Mouse (Mus musculus): Measurements from ENCODE around the gene 6430531B16Rik. TPM values are rescaled to one million over a fixed set of nuclear protein-coding genes. Genes with fewer than 3 reads are reported as not detected.
A peak's percentile ranks its signal among the peaks of the same experiment; 100 is the strongest.

The 6430531B16Rik gene
- polyA plus RNA-seq, 1 experiment from 2014 or later: 1.4 TPM

GRCm38 (mm10) chr7:139963814-139964213 is 14.7 kb downstream of the 6430531B16Rik start:
- Histone ChIP-seq H3K27me3 (ENCODE audit: control insufficient read depth, insufficient read depth, low read length) (no peaks in the 10 kb centered on the region), H3K4me3 (ENCODE audit: low read depth, low read length) (no peak overlapping the region), H3K27ac (ENCODE audit: low read depth, low read length) (no peak overlapping the region), H3K9me3 (ENCODE audit: control insufficient read depth, low read length) (no peaks in the 10 kb centered on the region), H3K4me2 (ENCODE audit: low read depth, low read length) (no peak overlapping the region), H3K9ac (replicated peaks; ENCODE audit: low read depth, low read length) (no peak overlapping the region), H3K36me3 (ENCODE audit: control insufficient read depth, insufficient read depth, low read length) (no peaks in the 10 kb centered on the region), H3K4me1 (ENCODE audit: control insufficient read depth, insufficient read depth, low read length) (no peaks in the 10 kb centered on the region)
- 60% methylated on average over 4 of the region's 4 CpGs for WGBS
- no peak for ATAC-seq (ENCODE audit: low read depth)

- H3K27me3 ChIP-seq (ENCODE audit: control insufficient read depth, insufficient read depth, low read length): no peaks in the 10 kb centered on the region
- H3K27ac ChIP-seq (ENCODE audit: low read depth, low read length): no peak overlapping the region
- no peak overlapping the region for H3K4me2 ChIP-seq (ENCODE audit: low read depth, low read length)
- H3K9me3 ChIP-seq (ENCODE audit: control insufficient read depth, low read length): no peaks in the 10 kb centered on the region
- H3K4me1 ChIP-seq (ENCODE audit: control insufficient read depth, insufficient read depth, low read length): no peaks in the 10 kb centered on the region
- 86% methylated on average over 10 of the region's 10 CpGs for WGBS
- no peak overlapping the region for H3K4me3 ChIP-seq (ENCODE audit: low read depth, low read length)
- no peak for ATAC-seq (ENCODE audit: low read depth)
- no peak overlapping the region for H3K9ac ChIP-seq (replicated peaks; ENCODE audit: low read depth, low read length)
- no peaks in the 10 kb centered on the region for H3K36me3 ChIP-seq (ENCODE audit: control insufficient read depth, insufficient read depth, low read length)
These were observed 17.4 kb downstream of the 6430531B16Rik start for GRCm38 (mm10) chr7:139961141-139961540.

DNA sequence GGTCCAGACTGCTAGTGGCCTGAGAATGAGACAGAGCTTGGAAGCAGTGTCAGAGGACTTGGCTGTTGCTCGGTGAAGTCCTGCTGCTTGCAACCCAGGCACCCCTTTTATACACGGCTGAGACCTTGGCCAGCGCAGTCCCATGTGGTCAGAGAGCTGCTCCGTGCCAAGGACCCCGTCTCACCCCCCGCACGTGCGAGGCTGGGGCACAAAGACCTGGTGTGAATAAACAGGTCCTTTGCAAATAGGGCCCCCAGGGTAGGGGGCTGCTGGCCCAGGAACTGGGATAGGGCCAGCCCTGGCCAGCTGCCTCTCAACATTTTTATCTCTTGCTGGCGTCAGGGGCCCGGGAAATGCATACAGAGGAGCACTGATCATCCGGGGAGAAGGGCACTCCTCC is 20.6 kb downstream of the 6430531B16Rik start:
- Histone ChIP-seq H3K36me3 (ENCODE audit: control insufficient read depth, insufficient read depth, low read length) (no peaks in the 10 kb centered on the region), H3K9ac (replicated peaks; ENCODE audit: low read depth, low read length) (no peak overlapping the region), H3K27me3 (ENCODE audit: control insufficient read depth, insufficient read depth, low read length) (no peaks in the 10 kb centered on the region), H3K27ac (ENCODE audit: low read depth, low read length) (no peak overlapping the region; the same call in 1 of the 2 replicates), H3K4me2 (ENCODE audit: low read depth, low read length) (no peak overlapping the region), H3K4me3 (ENCODE audit: low read depth, low read length) (no peak overlapping the region), H3K4me1 (ENCODE audit: control insufficient read depth, insufficient read depth, low read length) (no peaks in the 10 kb centered on the region), H3K9me3 (ENCODE audit: control insufficient read depth, low read length) (no peaks in the 10 kb centered on the region)
- ATAC-seq (ENCODE audit: low read depth): peak; percentile 49; the same call in 1 of the 2 replicates
- WGBS: 27% methylated on average over 11 of the region's 11 CpGs

GRCm38 (mm10) chr7:139957437-139957836 is 21.1 kb downstream of the 6430531B16Rik start:
- no peak for ATAC-seq (ENCODE audit: low read depth)
- Histone ChIP-seq H3K4me3 (ENCODE audit: low read depth, low read length) (no peak overlapping the region), H3K27me3 (ENCODE audit: control insufficient read depth, insufficient read depth, low read length) (no peaks in the 10 kb centered on the region), H3K4me1 (ENCODE audit: control insufficient read depth, insufficient read depth, low read length) (no peaks in the 10 kb centered on the region), H3K4me2 (ENCODE audit: low read depth, low read length) (no peak overlapping the region), H3K9ac (replicated peaks; ENCODE audit: low read depth, low read length) (no peak overlapping the region), H3K36me3 (ENCODE audit: control insufficient read depth, insufficient read depth, low read length) (no peaks in the 10 kb centered on the region), H3K27ac (ENCODE audit: low read depth, low read length) (no peak overlapping the region; the same call in 1 of the 2 replicates), H3K9me3 (ENCODE audit: control insufficient read depth, low read length) (no peaks in the 10 kb centered on the region)
- WGBS: 57% methylated on average over 11 of the region's 11 CpGs

- Histone ChIP-seq H3K4me2 (ENCODE audit: low read depth, low read length) (no peak overlapping the region), H3K27ac (ENCODE audit: low read depth, low read length) (no peak overlapping the region), H3K36me3 (ENCODE audit: control insufficient read depth, insufficient read depth, low read length) (no peaks in the 10 kb centered on the region), H3K9me3 (ENCODE audit: control insufficient read depth, low read length) (no peaks in the 10 kb centered on the region), H3K4me1 (ENCODE audit: control insufficient read depth, insufficient read depth, low read length) (no peaks in the 10 kb centered on the region), H3K27me3 (ENCODE audit: control insufficient read depth, insufficient read depth, low read length) (no peaks in the 10 kb centered on the region), H3K9ac (replicated peaks; ENCODE audit: low read depth, low read length) (no peak overlapping the region), H3K4me3 (ENCODE audit: low read depth, low read length) (no peak overlapping the region)
- no peak for ATAC-seq (ENCODE audit: low read depth)
- WGBS: 84% methylated on average over 3 of the region's 3 CpGs
These were observed 21.9 kb downstream of the 6430531B16Rik start for GRCm38 (mm10) chr7:139956658-139957057.

- no peak overlapping the region for H3K4me2 ChIP-seq (ENCODE audit: low read depth, low read length)
- H3K27ac ChIP-seq (ENCODE audit: low read depth, low read length): no peak overlapping the region
- H3K9ac ChIP-seq (replicated peaks; ENCODE audit: low read depth, low read length): no peak overlapping the region
- no peaks in the 10 kb centered on the region for H3K36me3 ChIP-seq (ENCODE audit: control insufficient read depth, insufficient read depth, low read length)
- no peaks in the 10 kb centered on the region for H3K9me3 ChIP-seq (ENCODE audit: control insufficient read depth, low read length)
- H3K4me3 ChIP-seq (ENCODE audit: low read depth, low read length): no peak overlapping the region
- no peaks in the 10 kb centered on the region for H3K27me3 ChIP-seq (ENCODE audit: control insufficient read depth, insufficient read depth, low read length)
- no peaks in the 10 kb centered on the region for H3K4me1 ChIP-seq (ENCODE audit: control insufficient read depth, insufficient read depth, low read length)
- 83% methylated on average over 4 of the region's 4 CpGs for WGBS
- ATAC-seq (ENCODE audit: low read depth): no peak
These were observed 23.1 kb downstream of the 6430531B16Rik start for GRCm38 (mm10) chr7:139955505-139955904.

DNA sequence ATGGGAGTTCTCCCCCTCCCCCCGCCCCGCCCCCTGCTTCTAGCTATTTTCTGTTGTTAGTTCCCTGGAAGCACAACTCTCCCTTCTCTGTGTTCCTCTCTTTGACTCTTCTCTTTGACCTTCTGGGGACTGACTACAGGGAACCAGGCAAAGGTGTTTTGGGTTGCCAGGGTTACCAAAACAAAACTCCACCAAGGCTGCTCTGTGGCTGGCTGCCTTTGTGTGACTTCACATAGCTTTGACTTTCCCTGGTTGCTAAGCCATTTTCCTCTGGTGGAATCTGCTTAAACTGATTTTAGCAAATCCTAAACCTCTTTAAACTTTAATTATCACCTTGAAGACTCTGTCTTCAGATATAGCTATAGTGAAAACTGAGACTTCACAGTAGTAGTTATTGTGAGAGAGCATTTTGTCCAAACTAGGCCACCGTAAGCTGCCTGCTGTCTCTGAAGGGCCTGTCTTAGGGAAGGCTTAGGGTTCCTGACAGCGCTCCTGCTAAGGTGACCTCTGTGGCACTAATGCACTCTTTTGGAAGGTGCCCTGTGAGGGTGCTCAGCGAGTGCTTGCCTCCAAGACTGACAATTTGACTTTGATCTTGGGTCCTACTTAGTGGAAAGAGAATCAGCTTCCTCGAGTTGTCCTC is 26.4 kb downstream of the 6430531B16Rik start:
- no peaks in the 10 kb centered on the region for H3K9me3 ChIP-seq (ENCODE audit: control insufficient read depth, low read length)
- peaks cover 9% of the 10 kb centered on the region; the same call in 1 of the 2 replicates for H3K27me3 ChIP-seq (ENCODE audit: control insufficient read depth, insufficient read depth, low read length)
- no peak overlapping the region for H3K4me2 ChIP-seq (ENCODE audit: low read depth, low read length)
- no peak overlapping the region for H3K9ac ChIP-seq (replicated peaks; ENCODE audit: low read depth, low read length)
- H3K36me3 ChIP-seq (ENCODE audit: control insufficient read depth, insufficient read depth, low read length): no peaks in the 10 kb centered on the region
- no peak overlapping the region for H3K27ac ChIP-seq (ENCODE audit: low read depth, low read length)
- no peaks in the 10 kb centered on the region for H3K4me1 ChIP-seq (ENCODE audit: control insufficient read depth, insufficient read depth, low read length)
- 49% methylated on average over 6 of the region's 6 CpGs for whole genome bisulfite sequencing
- ATAC-seq (ENCODE audit: low read depth): no peak
- no peak overlapping the region for H3K4me3 ChIP-seq (ENCODE audit: low read depth, low read length)

GRCm38 (mm10) chr7:139951079-139951478 is 27.5 kb downstream of the 6430531B16Rik start:
- ATAC-seq (ENCODE audit: low read depth): no peak
- WGBS: 5% methylated on average over 15 of the region's 16 CpGs
- Histone ChIP-seq H3K27ac (ENCODE audit: low read depth, low read length) (no peak overlapping the region), H3K27me3 (ENCODE audit: control insufficient read depth, insufficient read depth, low read length) (peaks cover 15% of the 10 kb centered on the region), H3K9me3 (ENCODE audit: control insufficient read depth, low read length) (no peaks in the 10 kb centered on the region), H3K4me1 (ENCODE audit: control insufficient read depth, insufficient read depth, low read length) (no peaks in the 10 kb centered on the region), H3K9ac (replicated peaks; ENCODE audit: low read depth, low read length) (no peak overlapping the region), H3K4me2 (ENCODE audit: low read depth, low read length) (peak overlapping the region; percentile 62), H3K36me3 (ENCODE audit: control insufficient read depth, insufficient read depth, low read length) (no peaks in the 10 kb centered on the region), H3K4me3 (ENCODE audit: low read depth, low read length) (peak overlapping the region; percentile 27)

DNA sequence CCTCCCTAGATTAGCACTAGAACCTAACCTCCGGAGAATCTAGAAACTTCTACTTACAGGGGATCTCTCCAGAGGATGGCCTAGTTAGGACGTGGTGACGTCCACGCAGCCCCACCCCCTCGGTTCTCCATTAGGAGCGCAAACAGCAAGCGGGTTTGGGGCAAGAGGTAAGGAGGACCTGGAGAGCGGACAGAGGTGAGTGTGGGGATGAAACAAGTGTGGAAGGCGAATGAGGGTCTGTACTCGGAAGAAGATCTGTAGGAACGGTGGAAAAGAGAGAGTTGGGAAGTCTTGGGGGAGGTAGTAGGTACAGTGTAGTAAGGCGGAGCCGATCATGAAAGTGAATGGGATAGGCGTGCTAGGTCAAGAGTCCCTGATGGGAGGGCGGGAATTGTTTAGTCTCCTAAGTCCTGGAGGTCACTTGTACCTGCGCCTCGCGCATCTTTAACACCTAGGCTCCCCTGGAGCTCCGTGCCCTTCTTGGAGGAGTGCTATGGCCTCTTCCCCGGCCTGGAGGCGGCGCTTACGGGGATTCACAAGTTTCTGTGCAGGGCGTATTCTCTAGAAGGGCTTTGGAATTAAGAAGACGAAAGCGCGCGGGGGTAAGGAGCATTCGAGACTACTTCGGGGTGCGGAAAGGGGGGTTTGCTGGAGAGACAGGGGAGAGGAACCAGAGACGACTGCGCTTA is 28.1 kb downstream of the 6430531B16Rik start:
- Histone ChIP-seq H3K4me1 (ENCODE audit: control insufficient read depth, insufficient read depth, low read length) (no peaks in the 10 kb centered on the region), H3K4me3 (ENCODE audit: low read depth, low read length) (peak overlapping the region; percentile 27), H3K36me3 (ENCODE audit: control insufficient read depth, insufficient read depth, low read length) (no peaks in the 10 kb centered on the region), H3K27me3 (ENCODE audit: control insufficient read depth, insufficient read depth, low read length) (peaks cover 22% of the 10 kb centered on the region), H3K27ac (ENCODE audit: low read depth, low read length) (no peak overlapping the region), H3K9ac (replicated peaks; ENCODE audit: low read depth, low read length) (no peak overlapping the region), H3K4me2 (ENCODE audit: low read depth, low read length) (peak overlapping the region; percentile 62), H3K9me3 (ENCODE audit: control insufficient read depth, low read length) (no peaks in the 10 kb centered on the region)
- WGBS: under 1% methylated on average over 33 of the region's 33 CpGs
- ATAC-seq (ENCODE audit: low read depth): peak; percentile 56; the same call in 1 of the 2 replicates
